Mouse (Mus musculus): Measurements from ENCODE around the gene Slc43a3.

- TF ChIP-seq POLR2A (IDR thresholded peaks at IDR 0.05; ENCODE audit: insufficient read length, low read depth) (no peak), E2F4 (IDR thresholded peaks at IDR 0.05; ENCODE audit: insufficient read depth) (no peak), MAX (IDR thresholded peaks at IDR 0.05; ENCODE audit: low read depth) (no peak), TCF12 (IDR thresholded peaks at IDR 0.05; ENCODE audit: insufficient read depth, poor library complexity, severe bottlenecking) (no peak), USF1 (IDR thresholded peaks at IDR 0.05; ENCODE audit: low read depth) (no peak), SRF (IDR thresholded peaks at IDR 0.05; ENCODE audit: control insufficient read depth, insufficient read length, low read depth) (no peak)
Measured at GRCm38 (mm10) chr2:84967318-84967991, 31.1 kb downstream of the Slc43a3 start.
